Mouse (Mus musculus): ENCODE data around the gene Pkdcc.

Gene Pkdcc

DNA sequence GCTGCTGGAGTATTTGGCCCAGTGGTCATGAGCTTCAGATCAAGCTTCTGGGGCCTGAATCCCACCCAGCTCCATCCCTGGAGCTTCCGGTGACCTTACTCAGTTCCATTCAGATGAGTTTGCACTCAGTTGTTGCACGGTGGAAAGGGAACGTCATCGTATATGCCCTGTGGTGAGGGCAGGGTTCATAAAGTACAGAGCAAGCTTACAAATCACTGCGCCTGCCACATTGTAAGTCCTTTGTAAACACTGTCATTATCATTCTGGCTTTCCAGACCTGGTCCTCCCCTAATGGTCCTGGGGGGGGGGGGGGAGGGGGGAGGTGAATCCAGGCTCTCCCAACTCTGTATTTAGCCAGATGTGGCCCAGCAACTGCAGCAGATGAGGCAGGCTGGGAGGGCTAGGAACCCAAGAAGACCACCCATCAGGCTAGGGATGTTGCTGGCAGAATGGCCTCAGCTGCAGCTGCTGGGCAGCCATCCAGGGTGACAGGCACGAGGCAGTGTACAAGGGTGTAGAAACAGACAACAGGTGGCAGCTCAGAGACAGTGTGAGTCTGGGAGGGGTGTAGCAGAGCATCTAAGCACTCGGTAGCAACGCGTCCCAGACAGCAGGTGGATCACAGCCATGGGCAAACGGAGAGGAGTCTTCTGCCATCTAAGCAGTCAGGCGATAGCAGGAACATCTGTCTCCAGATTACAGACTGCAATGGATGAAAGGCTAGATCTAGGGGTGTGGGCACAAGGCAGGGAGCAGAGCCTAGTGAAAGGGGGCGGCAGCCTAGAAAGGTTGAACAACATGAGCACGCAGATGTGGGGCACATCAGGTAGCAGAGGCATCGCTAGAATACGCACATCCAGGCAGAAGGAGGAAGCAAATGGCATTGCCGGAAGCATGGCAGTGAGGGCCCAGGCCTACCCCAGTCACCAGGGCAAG, 23.3 kb downstream of the Pkdcc start:
- in situ Hi-C loops (cut with MboI; ENCODE audit: unreplicated experiment in 2 of 2) = no loop called here

DNA sequence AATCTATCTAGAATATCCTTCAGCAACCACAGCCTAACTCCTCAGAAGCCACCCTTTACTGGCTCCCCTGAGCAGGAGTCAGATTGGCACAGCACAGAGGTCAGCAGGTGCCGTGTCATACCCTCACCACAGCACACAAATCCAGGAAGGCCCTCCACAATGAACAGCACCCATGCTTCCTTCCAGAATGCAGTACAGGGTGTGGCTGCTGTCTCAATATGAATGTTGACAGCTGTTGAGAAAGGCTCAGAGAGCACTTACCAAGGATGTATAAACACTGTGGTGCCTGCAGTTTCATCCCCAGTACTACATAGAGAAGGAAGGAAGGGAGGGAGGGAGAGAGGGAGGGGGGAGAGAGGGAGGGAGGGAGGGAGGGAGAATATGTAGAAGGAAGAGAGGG, 29.4 kb downstream of the Pkdcc start:
- in situ Hi-C loops (cut with MboI; ENCODE audit: unreplicated experiment in 2 of 2) = no loop called here

DNA sequence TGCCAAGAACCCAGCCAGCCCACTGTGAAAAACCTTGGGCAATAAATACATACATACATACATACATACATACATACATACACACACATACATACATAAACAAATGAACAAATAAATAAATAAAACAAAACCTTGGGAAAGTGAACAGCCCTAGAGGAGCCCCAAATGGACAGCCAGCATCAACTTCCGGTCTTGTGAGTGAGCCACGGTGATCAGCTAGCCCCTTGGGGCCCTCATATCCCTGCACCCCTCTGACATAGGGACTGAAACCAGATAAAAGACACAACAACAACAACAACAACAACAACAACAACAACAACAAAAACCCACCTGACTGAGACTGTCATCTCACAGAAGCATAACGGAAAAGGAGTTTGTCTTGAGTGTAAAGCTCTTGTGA, 30.4 kb downstream of the Pkdcc start:
- in situ Hi-C loops (cut with MboI; ENCODE audit: unreplicated experiment in 2 of 2) = no loop called here

GRCm38 (mm10) chr17:83246090-83246489, 31.0 kb downstream of the Pkdcc start:
- in situ Hi-C loops (cut with MboI; ENCODE audit: unreplicated experiment in 2 of 2) = no loop called here

- in situ Hi-C loops (cut with MboI; ENCODE audit: unreplicated experiment in 2 of 2) = no loop called here
Measured at GRCm38 (mm10) chr17:83247176-83247575, 32.1 kb downstream of the Pkdcc start.

- in situ Hi-C loops (cut with MboI; ENCODE audit: unreplicated experiment in 2 of 2) = no loop called here
Measured at GRCm38 (mm10) chr17:83248467-83248866, 33.4 kb downstream of the Pkdcc start.

GRCm38 (mm10) chr17:83250903-83251526, 35.9 kb downstream of the Pkdcc start:
- in situ Hi-C loops (cut with MboI; ENCODE audit: unreplicated experiment in 2 of 2) = loop anchor here (5.0 to 25.0 kb wide), 3 partner anchors 224 to 1236 kb away; no protein-coding TSS in a partner anchor

GRCm38 (mm10) chr17:83253051-83253649, 38.1 kb downstream of the Pkdcc start:
- in situ Hi-C loops (cut with MboI; ENCODE audit: unreplicated experiment in 2 of 2) = loop anchor here (5.0 to 25.0 kb wide), 3 partner anchors 226 to 1234 kb away; no protein-coding TSS in a partner anchor

DNA sequence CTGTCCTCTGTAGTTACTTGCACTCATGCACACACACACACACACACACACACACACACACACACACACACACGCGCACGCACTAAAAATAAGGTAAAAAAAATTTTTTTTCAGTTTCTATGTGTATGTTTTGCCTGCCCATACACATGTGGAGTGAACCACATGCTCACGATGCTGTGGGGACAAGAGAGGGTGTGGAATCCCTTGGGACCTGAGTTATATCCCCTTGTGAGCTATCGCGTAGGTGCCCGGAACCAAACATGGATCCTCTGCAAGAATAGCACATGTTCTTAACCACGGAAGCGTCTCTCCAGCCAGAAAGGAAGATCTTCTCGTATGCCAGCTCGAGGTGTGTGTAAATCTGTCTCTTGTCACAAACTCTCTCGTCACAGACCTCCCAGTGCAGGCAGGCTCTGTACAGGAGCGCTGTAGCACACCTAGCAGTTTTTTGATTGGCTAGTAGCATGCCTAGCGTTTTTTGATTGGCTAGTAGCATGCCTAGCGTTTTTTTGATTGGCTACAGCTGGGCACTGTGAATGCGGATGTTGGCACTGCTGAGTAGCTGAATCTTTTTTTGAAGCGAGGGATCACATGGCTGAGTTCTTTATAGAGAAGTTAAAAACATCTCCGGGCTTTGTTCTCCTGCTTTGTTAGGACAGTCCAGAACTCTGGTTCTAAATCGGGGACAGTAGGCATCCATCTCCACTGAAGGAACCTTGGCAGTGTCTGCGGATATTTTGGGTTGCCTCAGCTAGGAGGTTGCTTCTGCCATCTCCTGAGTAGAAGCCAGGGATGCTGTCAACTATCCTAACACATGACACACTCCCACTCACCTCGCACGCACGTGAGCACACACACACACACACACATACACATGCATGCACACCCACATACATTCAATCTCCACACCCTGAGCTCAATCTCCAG, 52.4 kb downstream of the Pkdcc start:
- in situ Hi-C loops (cut with MboI; ENCODE audit: unreplicated experiment in 2 of 2) = loop anchor here in 1 of 2 experiments (25.0 kb wide), 1 partner anchor 1220 kb away; no protein-coding TSS in a partner anchor

- in situ Hi-C loops (cut with MboI; ENCODE audit: unreplicated experiment in 2 of 2) = loop anchor here (5.0 to 25.0 kb wide), 9 partner anchors 63 to 1216 kb away; no protein-coding TSS in a partner anchor
Measured at GRCm38 (mm10) chr17:83271509-83271908, 56.4 kb downstream of the Pkdcc start.

DNA sequence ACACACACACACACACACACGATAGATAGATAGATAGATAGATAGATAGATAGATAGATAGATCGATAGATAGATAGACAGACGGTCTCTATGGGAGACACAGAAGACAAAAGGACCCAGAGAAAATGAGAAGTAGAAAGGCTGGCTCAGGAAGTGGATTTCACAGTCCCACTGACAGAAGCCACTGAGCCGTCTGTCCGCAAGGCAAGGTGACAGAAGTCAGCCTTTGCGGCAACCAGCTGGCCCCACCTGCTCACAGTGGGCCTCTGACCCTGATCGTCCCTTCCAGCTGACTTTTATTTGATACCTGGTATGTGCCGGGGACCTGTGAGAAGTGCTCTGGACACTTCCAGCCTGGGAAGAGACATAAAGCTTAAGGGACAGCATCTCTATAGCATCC, 57.5 kb downstream of the Pkdcc start:
- in situ Hi-C loops (cut with MboI; ENCODE audit: unreplicated experiment in 2 of 2) = loop anchor here (5.0 to 25.0 kb wide), 9 partner anchors 62 to 1215 kb away; no protein-coding TSS in a partner anchor

GRCm38 (mm10) chr17:83273636-83274035, 58.5 kb downstream of the Pkdcc start:
- in situ Hi-C loops (cut with MboI; ENCODE audit: unreplicated experiment in 2 of 2) = loop anchor here (5.0 to 25.0 kb wide), 9 partner anchors 61 to 1214 kb away; no protein-coding TSS in a partner anchor

DNA sequence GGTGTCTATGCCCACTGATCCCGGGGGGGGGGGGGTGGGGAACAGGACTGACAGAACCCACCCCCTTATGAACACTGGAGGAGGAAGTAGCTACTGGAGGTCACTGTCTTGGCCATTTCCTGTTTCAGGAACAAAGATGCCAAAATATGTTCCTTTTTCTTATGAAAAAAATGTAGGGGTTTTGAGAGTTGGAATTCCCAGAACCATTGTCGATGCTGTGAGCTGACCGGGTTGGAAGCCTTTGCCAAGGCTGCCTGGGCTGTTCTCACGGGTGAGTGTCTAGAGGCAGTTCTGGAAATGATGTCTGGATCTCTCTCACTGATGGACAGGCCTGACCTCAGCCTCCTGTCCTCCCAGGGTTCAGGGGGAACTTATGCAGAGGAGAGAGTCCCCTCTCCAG, 59.0 kb downstream of the Pkdcc start:
- in situ Hi-C loops (cut with MboI; ENCODE audit: unreplicated experiment in 2 of 2) = loop anchor here (5.0 to 25.0 kb wide), 9 partner anchors 61 to 1213 kb away; no protein-coding TSS in a partner anchor
